Mouse (Mus musculus) thymus, postnatal 36 days (tissue): ENCODE results near the gene Gnai3.

Experiments used
- DNase-seq, 2 experiments: peaks; one replicate each; pipeline ENCODE4 v3.0.0; 2022; ENCODE audit warnings: mixed read lengths in 2 of 2

Gene Gnai3

DNA sequence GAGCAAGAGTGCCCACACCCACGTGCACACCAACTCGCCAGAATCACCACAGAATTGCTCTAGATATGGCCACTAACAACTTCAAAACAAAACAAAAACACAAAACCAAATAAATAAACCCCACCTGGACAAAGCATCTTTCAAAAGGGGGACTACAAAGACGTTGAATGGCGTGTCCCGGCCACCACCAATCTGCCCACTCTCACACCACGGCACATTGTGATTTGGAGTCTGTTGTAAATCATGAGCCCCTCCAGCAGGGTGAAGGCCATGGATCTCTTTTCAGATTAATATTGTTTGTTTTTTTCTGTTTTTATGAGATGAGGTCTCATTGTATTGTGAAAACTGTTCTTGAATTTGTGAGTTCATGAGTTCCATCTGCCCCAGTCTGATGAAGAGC lies 43.9 kb downstream of the Gnai3 start:
- DNase-seq = no peak

DNA sequence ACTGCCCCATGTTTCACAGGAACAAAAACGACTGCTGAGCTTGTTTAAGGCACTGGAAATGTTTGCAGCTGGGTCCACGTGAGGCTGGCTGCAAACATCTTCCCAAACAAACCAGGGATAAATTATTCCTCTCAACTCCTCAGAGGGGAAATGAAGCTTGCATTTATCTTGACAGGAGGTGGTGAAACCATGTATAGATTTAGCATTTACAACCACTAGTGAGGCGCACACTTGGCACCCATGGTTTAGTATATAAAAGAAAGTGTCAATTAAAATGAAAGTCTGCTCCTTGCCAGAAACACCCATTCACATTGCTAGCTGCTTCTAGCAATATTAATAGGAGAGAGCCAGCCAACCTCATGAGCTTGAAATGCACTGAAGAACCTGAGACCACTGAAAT lies 44.4 kb downstream of the Gnai3 start:
- DNase-seq = no peak

GRCm38 (mm10) chr3:108098316-108098715 lies 47.6 kb downstream of the Gnai3 start:
- DNase-seq = no peak

DNA sequence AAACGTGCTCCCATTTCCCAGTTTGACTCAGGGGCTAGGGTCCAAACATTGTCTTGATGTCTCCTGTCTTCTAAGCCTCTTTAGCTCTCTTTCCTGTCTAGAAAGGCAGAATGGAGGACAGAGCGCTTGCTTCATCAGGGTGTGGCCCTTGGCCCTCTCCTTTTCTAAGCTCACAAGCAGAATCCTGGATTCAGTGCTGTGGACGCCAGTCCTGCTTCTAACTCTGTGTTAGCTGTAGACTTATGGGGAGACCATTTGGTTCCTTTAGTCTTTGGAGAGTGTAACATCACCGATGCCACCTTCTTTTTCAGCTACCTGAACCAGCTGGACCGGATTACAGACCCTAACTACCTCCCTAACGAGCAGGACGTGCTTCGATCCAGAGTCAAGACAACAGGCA lies 48.3 kb downstream of the Gnai3 start:
- no peak for DNase-seq

- no peak for DNase-seq
Observed at GRCm38 (mm10) chr3:108096726-108097125, 49.2 kb downstream of the Gnai3 start.

- no peak for DNase-seq
Observed at GRCm38 (mm10) chr3:108096226-108096625, 49.7 kb downstream of the Gnai3 start.

DNA sequence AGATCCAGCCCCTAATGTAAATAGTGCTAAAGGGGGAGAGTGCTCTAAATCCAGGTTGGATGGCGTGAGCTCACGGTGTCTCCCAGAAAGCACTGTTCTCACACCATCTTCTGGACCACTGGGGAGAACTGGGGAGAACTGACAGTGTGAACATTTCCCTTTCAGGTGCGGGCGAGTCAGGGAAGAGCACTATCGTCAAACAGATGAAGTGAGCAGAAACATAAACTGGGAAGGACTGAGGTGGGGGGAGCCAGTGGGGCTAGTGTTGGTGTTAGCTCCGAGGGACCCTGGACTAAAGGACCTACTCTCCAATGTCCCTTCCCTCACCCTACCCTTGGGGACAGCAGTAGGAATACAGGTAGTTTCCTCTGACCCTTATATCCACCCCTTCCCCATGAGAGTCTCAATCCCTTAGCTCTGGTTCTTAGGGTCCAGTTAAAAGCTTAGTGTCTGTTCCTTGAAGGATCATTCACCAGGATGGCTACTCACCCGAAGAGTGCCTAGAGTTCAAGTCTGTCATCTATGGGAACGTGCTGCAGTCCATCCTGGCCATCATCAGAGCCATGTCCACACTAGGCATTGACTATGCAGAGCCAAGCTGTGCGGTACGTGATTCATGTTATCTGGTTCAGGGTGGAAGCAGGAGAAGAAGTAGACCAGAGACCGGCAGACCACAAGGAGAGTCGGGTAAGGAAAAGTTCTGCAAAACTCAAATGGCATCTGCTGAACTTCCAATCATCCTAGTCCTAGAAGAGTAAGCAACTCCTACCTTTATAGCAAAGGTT lies 50.8 kb downstream of the Gnai3 start:
- DNase-seq = no peak

DNA sequence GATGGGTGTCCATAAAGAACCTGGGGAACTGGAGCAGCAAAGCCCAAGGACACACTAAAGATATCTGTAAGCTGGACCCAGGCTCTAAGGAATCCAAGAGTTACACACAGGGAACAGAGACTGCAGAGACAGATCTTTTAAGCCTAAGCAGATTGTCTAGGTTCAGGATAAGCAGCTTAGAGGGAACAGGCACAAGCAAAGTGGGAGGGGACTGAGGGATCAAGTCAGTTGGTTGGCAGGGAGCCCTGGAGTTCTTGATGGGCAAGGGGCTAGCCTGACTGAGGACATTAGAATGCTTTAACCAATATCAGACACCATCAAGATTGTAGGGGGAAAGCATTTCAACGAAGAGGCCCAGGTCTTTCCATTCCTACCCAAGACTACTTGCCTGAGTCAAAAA lies 51.8 kb downstream of the Gnai3 start:
- DNase-seq = no peak

DNA sequence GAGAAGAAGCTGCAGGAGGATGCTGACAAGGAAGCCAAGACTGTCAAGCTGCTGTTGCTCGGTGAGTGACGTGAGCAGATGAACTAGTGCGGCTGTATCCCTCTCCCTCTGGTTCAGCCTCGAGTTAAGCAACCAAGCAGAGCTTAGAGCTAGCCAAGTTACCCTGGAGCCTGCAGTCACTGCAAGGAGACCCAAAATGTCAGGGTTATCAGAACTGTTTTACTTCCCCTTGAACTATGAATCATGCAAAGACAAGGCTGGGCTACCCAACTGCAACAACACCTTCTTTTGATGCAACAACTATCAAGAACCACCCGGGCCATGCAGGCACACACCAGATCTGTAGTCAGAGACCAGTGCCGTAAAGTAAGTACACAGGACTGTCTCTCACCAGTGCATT lies 52.6 kb downstream of the Gnai3 start:
- no peak for DNase-seq

DNA sequence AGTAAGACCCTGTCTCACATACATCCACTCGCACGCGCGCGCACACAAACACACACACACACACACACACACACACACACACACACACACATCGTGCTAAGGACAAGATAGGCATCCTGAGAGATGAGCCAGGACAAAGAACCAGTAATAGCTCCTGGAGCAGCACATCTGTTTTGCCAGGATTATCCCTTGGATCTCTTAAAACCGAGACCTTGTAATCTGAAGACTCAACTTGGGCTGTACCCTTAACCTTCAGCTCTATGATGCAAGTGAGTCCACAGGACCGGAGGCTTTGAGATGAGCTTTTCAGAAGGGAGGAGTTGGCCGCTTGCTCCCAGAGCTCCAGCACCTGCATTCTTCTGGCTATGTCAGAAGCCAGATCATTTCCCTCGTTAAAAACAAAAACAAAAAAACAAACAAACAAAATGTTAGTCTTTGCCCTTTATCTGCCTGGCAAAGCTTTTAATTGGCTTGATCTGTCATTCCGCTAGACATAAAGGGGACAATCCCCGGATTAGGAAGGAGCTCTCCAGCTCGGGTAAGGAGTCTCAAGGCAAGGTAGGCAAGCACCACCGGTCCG lies 53.3 kb downstream of the Gnai3 start, which contains the start of gene Gnat2:
Gene Gnat2, plus strand, starts transcription at position 254 of the 580 bp plus-strand sequence.
- no peak for DNase-seq

GRCm38 (mm10) chr3:108092030-108092429 lies 53.9 kb downstream of the Gnai3 start:
- DNase-seq = no peak

DNA sequence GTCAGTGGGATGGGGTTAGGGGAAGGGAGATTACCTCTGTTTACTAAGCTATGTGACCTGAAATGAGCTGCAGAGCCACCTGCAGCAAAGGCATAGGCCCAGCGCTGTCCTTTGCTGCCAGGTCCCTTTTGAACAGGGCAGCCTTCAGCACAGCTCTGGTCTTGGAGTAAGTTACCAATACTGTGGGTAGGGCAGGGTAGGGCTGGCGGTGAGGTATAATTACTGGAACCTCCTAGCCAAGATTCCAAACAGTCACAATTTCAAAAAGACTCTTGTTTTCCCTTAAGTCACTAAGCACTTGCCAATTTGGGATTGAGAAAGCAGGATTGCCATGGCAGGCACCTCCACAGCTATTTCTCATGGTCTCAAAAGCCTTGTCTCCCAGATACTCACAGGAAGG lies 55.4 kb downstream of the Gnai3 start:
- DNase-seq = no peak

GRCm38 (mm10) chr3:108089916-108090315 lies 56.0 kb downstream of the Gnai3 start:
- DNase-seq = no peak

DNA sequence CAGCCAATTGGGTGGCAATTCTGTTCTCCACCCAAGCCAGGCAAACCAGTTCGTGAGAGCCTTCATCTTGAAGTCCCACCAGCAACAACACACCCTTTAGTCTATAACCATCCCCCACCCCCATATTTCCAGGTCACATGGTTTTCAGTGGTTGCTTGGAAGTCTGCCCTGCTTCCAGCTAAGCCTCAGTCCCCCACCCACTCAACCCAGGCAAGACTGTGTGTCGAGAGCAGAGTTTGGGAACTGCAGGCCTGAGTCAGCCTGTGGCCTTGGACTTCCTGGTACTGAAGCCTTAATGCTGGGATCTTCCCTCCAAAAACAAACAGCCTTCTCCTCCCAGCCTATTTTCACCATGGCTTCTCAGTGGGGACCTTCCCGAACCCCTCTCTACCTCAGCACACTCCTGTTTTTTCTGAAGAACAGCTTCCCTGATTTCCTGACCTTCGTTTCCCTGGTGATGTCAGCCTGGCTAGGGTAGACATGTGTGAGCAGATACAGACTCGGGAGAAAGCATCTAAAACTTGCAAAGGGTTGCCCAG lies 57.0 kb downstream of the Gnai3 start:
- no peak for DNase-seq

- DNase-seq = no peak
Observed at GRCm38 (mm10) chr3:108087329-108087728, 58.6 kb downstream of the Gnai3 start.

GRCm38 (mm10) chr3:108086470-108086979 lies 59.4 kb downstream of the Gnai3 start, which contains the start of gene Ampd2:
Ampd2 (minus strand) TSS chr3:108086651.
- DNase-seq = peak; percentile 74 to 75

- peak; percentile 33 to 40 for DNase-seq
Observed at GRCm38 (mm10) chr3:108085721-108086469, 60.1 kb downstream of the Gnai3 start.

GRCm38 (mm10) chr3:108085281-108085720 lies 60.6 kb downstream of the Gnai3 start:
- peak; percentile 90 for DNase-seq

DNA sequence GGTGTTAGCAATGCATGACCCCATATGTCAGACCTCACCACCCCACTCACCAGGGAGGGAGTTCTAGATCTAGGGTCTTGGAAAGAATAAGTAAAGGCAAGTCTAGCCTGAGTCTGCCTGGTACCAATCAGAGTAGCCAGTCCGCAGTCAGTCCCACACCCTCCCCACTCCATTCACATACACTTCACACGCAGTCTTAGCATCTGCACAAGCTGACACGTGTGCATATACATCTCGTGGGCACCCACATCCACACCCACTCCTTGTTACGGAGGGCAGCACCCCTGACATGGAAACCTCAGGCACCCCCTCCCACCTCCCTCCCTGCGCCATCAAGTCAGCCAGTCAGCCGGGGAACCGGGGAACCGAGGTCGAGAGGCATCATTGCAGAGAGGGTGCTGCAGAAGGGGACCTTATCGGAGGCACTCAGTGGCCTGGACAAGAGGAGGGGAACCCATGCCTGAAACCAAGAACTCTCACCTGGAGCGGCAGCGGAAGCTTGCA lies 61.1 kb downstream of the Gnai3 start:
- no peak for DNase-seq

- DNase-seq = no peak
Observed at GRCm38 (mm10) chr3:108083904-108084407, 62.0 kb downstream of the Gnai3 start.

DNA sequence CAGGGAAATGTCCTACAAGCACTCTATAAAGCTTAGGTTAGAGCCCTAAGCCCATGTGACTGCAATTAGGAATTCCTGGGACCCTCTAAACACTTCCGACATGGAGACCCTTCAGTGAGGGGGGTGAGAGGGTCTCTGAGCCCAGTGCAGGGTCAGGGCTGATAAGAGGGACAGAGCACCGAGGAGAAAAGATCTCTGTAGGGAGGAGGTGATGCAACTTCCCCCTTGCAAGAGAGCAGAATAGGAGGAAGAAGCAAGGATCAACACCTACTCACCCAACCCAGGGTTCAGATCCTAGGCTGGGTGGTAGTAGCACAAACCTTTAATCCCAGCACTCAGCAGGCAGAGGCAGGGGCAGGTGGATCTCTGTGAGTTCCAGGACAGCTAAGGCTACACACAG lies 62.8 kb downstream of the Gnai3 start:
- no peak for DNase-seq

- no peak for DNase-seq
Observed at GRCm38 (mm10) chr3:108082251-108082875, 63.6 kb downstream of the Gnai3 start.
